Mouse (Mus musculus): ENCODE data around the gene Gdf10. TPM values are rescaled to one million over a fixed set of nuclear protein-coding genes. Genes with fewer than 3 reads are reported as not detected.

The Gdf10 gene
- polyA plus RNA-seq, 1 experiment: 1.7 TPM

DNA sequence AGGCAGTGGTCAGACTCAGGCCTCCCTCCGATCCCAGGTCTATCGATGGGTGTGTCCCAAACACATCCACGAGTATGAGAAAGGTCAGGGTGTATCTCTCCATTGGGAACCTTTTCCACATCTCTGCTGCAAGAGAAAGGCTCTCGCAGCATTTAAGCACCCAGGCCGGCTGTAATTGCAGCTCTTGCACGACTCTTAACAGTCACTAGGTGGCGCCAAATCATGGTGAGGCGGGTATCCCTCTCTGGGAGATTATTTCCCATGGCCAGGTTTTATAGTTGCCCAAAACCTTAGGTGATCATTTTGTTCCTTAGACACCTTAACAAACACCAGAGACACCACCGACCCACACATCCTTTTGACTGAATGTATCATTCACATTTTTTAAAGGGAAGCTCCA is 36.0 kb downstream of the Gdf10 start:
- Histone ChIP-seq H3K4me3 (ENCODE audit: insufficient read depth, low read depth, low read length) (no peak overlapping the region), H3K4me1 (ENCODE audit: control insufficient read depth, insufficient read depth, insufficient read length, low read length) (no peaks in the 10 kb centered on the region), H3K27ac (replicated peaks; ENCODE audit: low read depth, low read length) (no peak overlapping the region)

GRCm38 (mm10) chr14:33965675-33966074 is 42.3 kb downstream of the Gdf10 start:
- Histone ChIP-seq H3K27ac (replicated peaks; ENCODE audit: low read depth, low read length) (no peak overlapping the region), H3K4me3 (ENCODE audit: insufficient read depth, low read depth, low read length) (no peak overlapping the region), H3K4me1 (ENCODE audit: control insufficient read depth, insufficient read depth, insufficient read length, low read length) (no peaks in the 10 kb centered on the region)

DNA sequence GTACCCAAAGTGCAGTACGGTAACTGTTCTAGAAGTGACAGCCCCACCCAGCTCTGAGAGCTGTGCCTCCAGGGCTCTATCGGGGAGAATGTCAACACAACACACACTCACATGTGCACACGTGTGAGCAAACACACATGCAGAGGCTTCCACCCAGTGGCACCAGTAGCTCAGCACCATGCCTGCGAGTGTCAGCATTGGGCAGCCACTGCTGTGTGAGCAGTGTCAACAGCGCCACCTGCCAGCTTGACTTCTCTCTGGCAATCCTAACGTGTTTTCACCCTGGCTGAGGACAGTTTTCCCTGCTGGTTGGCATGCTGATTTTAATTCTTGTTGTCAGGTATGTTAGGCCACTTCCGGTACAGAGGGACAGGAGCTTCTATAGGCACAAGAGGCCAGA is 49.3 kb downstream of the Gdf10 start:
- Histone ChIP-seq H3K4me3 (ENCODE audit: insufficient read depth, low read depth, low read length) (no peak overlapping the region), H3K4me1 (ENCODE audit: control insufficient read depth, insufficient read depth, insufficient read length, low read length) (no peaks in the 10 kb centered on the region), H3K27ac (replicated peaks; ENCODE audit: low read depth, low read length) (no peak overlapping the region)

- Histone ChIP-seq H3K27ac (replicated peaks; ENCODE audit: low read depth, low read length) (no peak overlapping the region), H3K4me3 (ENCODE audit: insufficient read depth, low read depth, low read length) (no peak overlapping the region), H3K4me1 (ENCODE audit: control insufficient read depth, insufficient read depth, insufficient read length, low read length) (no peaks in the 10 kb centered on the region)
Measured at GRCm38 (mm10) chr14:33974752-33975151, 51.4 kb downstream of the Gdf10 start.

- no peak overlapping the region for H3K4me3 ChIP-seq (ENCODE audit: insufficient read depth, low read depth, low read length)
- H3K27ac ChIP-seq (replicated peaks; ENCODE audit: low read depth, low read length): no peak overlapping the region
- H3K4me1 ChIP-seq (ENCODE audit: control insufficient read depth, insufficient read depth, insufficient read length, low read length): no peaks in the 10 kb centered on the region
Measured at GRCm38 (mm10) chr14:33977748-33978147, 54.4 kb downstream of the Gdf10 start.

GRCm38 (mm10) chr14:33978604-33979059 is 55.2 kb downstream of the Gdf10 start, which contains the start of gene Zfp488:
TSS of gene Zfp488 (minus strand) at chr14:33978764.
- H3K4me3 ChIP-seq (ENCODE audit: insufficient read depth, low read depth, low read length): no peak within 1 kb of the TSS
- no peaks in the 10 kb centered on the region for H3K4me1 ChIP-seq (ENCODE audit: control insufficient read depth, insufficient read depth, insufficient read length, low read length)
- H3K27ac ChIP-seq (replicated peaks; ENCODE audit: low read depth, low read length): no peak within 1 kb of the TSS

Other genes starting within 250 kb of the Gdf10 start
- not detected in 2 replicates for gene Gdf2, start 17.5 kb downstream of the Gdf10 start, polyA plus RNA-seq (2012; ENCODE audit: insufficient read depth, insufficient read length, missing spikeins)
- gene Rbp3, start 30.4 kb downstream of the Gdf10 start, polyA plus RNA-seq (2012; ENCODE audit: insufficient read depth, insufficient read length, missing spikeins): not detected in 2 replicates
- not detected in 2 replicates for gene Zfp488, start 55.2 kb downstream of the Gdf10 start, polyA plus RNA-seq (2012; ENCODE audit: insufficient read depth, insufficient read length, missing spikeins)
- gene Gm30083, start 91.6 kb downstream of the Gdf10 start, polyA plus RNA-seq (2012; ENCODE audit: insufficient read depth, insufficient read length, missing spikeins): not detected in 2 replicates
- gene Gm5460, start 93.2 kb downstream of the Gdf10 start, polyA plus RNA-seq (2012; ENCODE audit: insufficient read depth, insufficient read length, missing spikeins): not detected in 2 replicates
- gene Antxrl, start 129.1 kb downstream of the Gdf10 start, polyA plus RNA-seq (2012; ENCODE audit: insufficient read depth, insufficient read length, missing spikeins): not detected in 2 replicates
- gene Anxa8, start 162.4 kb downstream of the Gdf10 start, polyA plus RNA-seq (2012; ENCODE audit: insufficient read depth, insufficient read length, missing spikeins): 2.2 and 4.6 TPM in 2 replicates
- gene A630023A22Rik, start 179.2 kb downstream of the Gdf10 start, polyA plus RNA-seq (2012; ENCODE audit: insufficient read depth, insufficient read length, missing spikeins): not detected in 2 replicates
- not detected in 2 replicates for gene Npy4r, start 228.9 kb downstream of the Gdf10 start, polyA plus RNA-seq (2012; ENCODE audit: insufficient read depth, insufficient read length, missing spikeins)

Data from brown adipose tissue, adult 24 weeks (tissue).